Mouse (Mus musculus): ENCODE measurements around the gene Cd180.
"Not testable (repeated sequence)": the region's sequence is repeated elsewhere in the genome, so short reads cannot be mapped to it uniquely, and the experiment has no call there.

The Cd180 gene

GRCm38 (mm10) chr13:102677602-102678001 lies 15.8 kb upstream of the Cd180 start:
- not testable (repeated sequence) for DNase-seq (ENCODE audit: low spot score in 2 of 2)

GRCm38 (mm10) chr13:102678482-102678881 lies 14.9 kb upstream of the Cd180 start:
- DNase-seq (ENCODE audit: low spot score in 2 of 2): peak; percentile 57 to 80

- no peak for DNase-seq (ENCODE audit: low spot score in 2 of 2)
Observed at GRCm38 (mm10) chr13:102684890-102685289, 8.5 kb upstream of the Cd180 start.

- DNase-seq (ENCODE audit: low spot score in 2 of 2): no peak
Observed at GRCm38 (mm10) chr13:102688121-102688520, 5.2 kb upstream of the Cd180 start.

- DNase-seq (ENCODE audit: low spot score in 2 of 2): no peak
Observed at GRCm38 (mm10) chr13:102689201-102690090, 3.9 kb upstream of the Cd180 start.

- no peak for DNase-seq (ENCODE audit: low spot score in 2 of 2)
Observed at GRCm38 (mm10) chr13:102690184-102690583, 3.2 kb upstream of the Cd180 start.

- no peak for DNase-seq (ENCODE audit: low spot score in 2 of 2)
Observed at GRCm38 (mm10) chr13:102691408-102692150, 1.8 kb upstream of the Cd180 start.

GRCm38 (mm10) chr13:102694154-102694553 lies 796 bp downstream of the Cd180 start:
- no peak for DNase-seq (ENCODE audit: low spot score in 2 of 2)

GRCm38 (mm10) chr13:102695121-102695905 lies 2.0 kb downstream of the Cd180 start:
- DNase-seq (ENCODE audit: low spot score in 2 of 2): no peak

GRCm38 (mm10) chr13:102698335-102698734 lies 5.0 kb downstream of the Cd180 start:
- DNase-seq (ENCODE audit: low spot score in 2 of 2): no peak

- peak in 1 of 2 experiments; percentile 40 for DNase-seq (ENCODE audit: low spot score in 2 of 2)
Observed at GRCm38 (mm10) chr13:102698751-102699323, 5.5 kb downstream of the Cd180 start.

GRCm38 (mm10) chr13:102700176-102700575 lies 6.8 kb downstream of the Cd180 start:
- DNase-seq (ENCODE audit: low spot score in 2 of 2): no peak

GRCm38 (mm10) chr13:102700744-102701143 lies 7.4 kb downstream of the Cd180 start:
- no peak for DNase-seq (ENCODE audit: low spot score in 2 of 2)

GRCm38 (mm10) chr13:102716973-102717372 lies 23.6 kb downstream of the Cd180 start:
- no peak for DNase-seq (ENCODE audit: low spot score in 2 of 2)

- no peak for DNase-seq (ENCODE audit: low spot score in 2 of 2)
Observed at GRCm38 (mm10) chr13:102725416-102725815, 32.1 kb downstream of the Cd180 start.

- DNase-seq (ENCODE audit: low spot score in 2 of 2): no peak
Observed at GRCm38 (mm10) chr13:102725906-102726305, 32.5 kb downstream of the Cd180 start.

GRCm38 (mm10) chr13:102726876-102727275 lies 33.5 kb downstream of the Cd180 start:
- DNase-seq (ENCODE audit: low spot score in 2 of 2): no peak

GRCm38 (mm10) chr13:102728035-102728434 lies 34.7 kb downstream of the Cd180 start:
- DNase-seq (ENCODE audit: low spot score in 2 of 2): no peak

- DNase-seq (ENCODE audit: low spot score in 2 of 2): not testable (repeated sequence)
Observed at GRCm38 (mm10) chr13:102728951-102729350, 35.6 kb downstream of the Cd180 start.

- no peak for DNase-seq (ENCODE audit: low spot score in 2 of 2)
Observed at GRCm38 (mm10) chr13:102733063-102733462, 39.7 kb downstream of the Cd180 start.

- DNase-seq (ENCODE audit: low spot score in 2 of 2): no peak
Observed at GRCm38 (mm10) chr13:102737811-102738210, 44.5 kb downstream of the Cd180 start.

Data from spleen, postnatal 10 days (tissue).